Mouse (Mus musculus) CH12.LX (cell line): ENCODE measurements around the gene Gpbar1. TPM values are rescaled to one million over a fixed set of nuclear protein-coding genes. Genes with fewer than 3 reads are reported as not detected.

Experiments used
- DNase-seq: peaks from one replicate; pipeline ENCODE4 v3.0.0-alpha.2; 2013; ENCODE audit errors: extremely low read depth
- H3K27ac ChIP-seq: 2 replicates; pipeline ENCODE4 v1.5.1; 2012; ENCODE audit warnings: low read depth, mild to moderate bottlenecking, control low read depth, moderate library complexity; ENCODE audit not compliant: insufficient read depth
- H3K27me3 ChIP-seq: replicated peaks from 2 replicates; pipeline ENCODE3; 2012; ENCODE audit warnings: inconsistent platforms
- H3K36me3 ChIP-seq, 2 experiments: replicated peaks in 1 of 2; 2 replicates each; pipeline versions ENCODE3 to v1.6.1; 2012; ENCODE audit warnings: inconsistent platforms in 1 of 2, low read length in 1 of 2, mild to moderate bottlenecking in 1 of 2, mixed read lengths in 1 of 2, moderate library complexity in 1 of 2; ENCODE audit not compliant: control insufficient read depth in 1 of 2, insufficient read depth in 1 of 2
- H3K4me1 ChIP-seq, 2 experiments: 2 replicates each; pipeline ENCODE4 v1.6.1; 2012; ENCODE audit warnings: inconsistent platforms in 1 of 2, moderate library complexity in 1 of 2; ENCODE audit not compliant: insufficient read depth in 2 of 2, control insufficient read depth in 1 of 2
- H3K4me2 ChIP-seq: 2 replicates; pipeline ENCODE4 v1.6.1; 2012; ENCODE audit warnings: low read depth, mild to moderate bottlenecking, control low read depth; ENCODE audit not compliant: poor library complexity, insufficient read depth, severe bottlenecking
- H3K4me3 ChIP-seq, 3 experiments: fragments of 150-350 bp in 1 of 3; sonication (generic) in 1 of 3; replicated peaks in 1 of 3; 2 replicates each; pipeline versions ENCODE3 to v1.5.1; 2011 to 2012; ENCODE audit warnings: low read depth in 2 of 3, low read length in 2 of 3, mild to moderate bottlenecking in 2 of 3, moderate library complexity in 2 of 3, control low read depth in 1 of 3, improper control_type of control experiment in 1 of 3, inconsistent platforms in 1 of 3, mixed read lengths in 1 of 3; ENCODE audit not compliant: poor library complexity in 1 of 3
- H3K79me2 ChIP-seq: replicated peaks from 2 replicates; pipeline ENCODE4 v1.6.1; 2012; ENCODE audit warnings: mild to moderate bottlenecking, moderate library complexity; ENCODE audit not compliant: control insufficient read depth, poor library complexity, insufficient read depth, severe bottlenecking; ENCODE audit errors: extremely low read depth
- H3K9ac ChIP-seq: 2 replicates; pipeline ENCODE4 v1.6.1; 2012; ENCODE audit warnings: low read depth, mild to moderate bottlenecking, control low read depth, moderate library complexity; ENCODE audit not compliant: insufficient read depth
- H3K9me3 ChIP-seq: replicated peaks from 2 replicates; pipeline ENCODE3; 2012; ENCODE audit warnings: low read length, inconsistent platforms, mixed read lengths
- BHLHE40 ChIP-seq: IDR thresholded peaks from 2 replicates; pipeline ENCODE4 v1.6.1; 2011; ENCODE audit warnings: mild to moderate bottlenecking, low read depth, low read length, improper control_type of control experiment
- CHD1 ChIP-seq: IDR thresholded peaks from 2 replicates; pipeline ENCODE4 v1.6.1; 2012; ENCODE audit warnings: low read depth, low read length, improper control_type of control experiment, inconsistent platforms
- EP300 ChIP-seq: IDR thresholded peaks from 2 replicates; pipeline ENCODE4 v1.6.1; 2011; ENCODE audit warnings: low read length, improper control_type of control experiment
- HCFC1 ChIP-seq: IDR thresholded peaks from 2 replicates; pipeline ENCODE4 v1.6.1; 2012; ENCODE audit warnings: low read depth, mild to moderate bottlenecking, inconsistent platforms, low read length, improper control_type of control experiment
- IRF4 ChIP-seq: IDR thresholded peaks from 2 replicates; pipeline ENCODE4 v1.6.1; 2014; ENCODE audit warnings: low read depth, mild to moderate bottlenecking, inconsistent platforms, low read length, improper control_type of control experiment
- PAX5 ChIP-seq: IDR thresholded peaks from 2 replicates; pipeline ENCODE4 v1.6.1; 2012; ENCODE audit warnings: low read length, inconsistent platforms, mixed read lengths
- TCF12 ChIP-seq: IDR thresholded peaks from 2 replicates; pipeline ENCODE4 v1.6.1; 2014; ENCODE audit warnings: low read depth, mild to moderate bottlenecking, inconsistent platforms, low read length, improper control_type of control experiment
- USF2 ChIP-seq: conservative IDR thresholded peaks from 2 replicates; pipeline ENCODE4 v1.6.1; 2011; ENCODE audit warnings: low read depth, low read length, improper control_type of control experiment
- ZKSCAN1 ChIP-seq: IDR thresholded peaks from 2 replicates; pipeline ENCODE4 v1.6.1; 2012; ENCODE audit warnings: low read depth, inconsistent platforms, low read length, improper control_type of control experiment, borderline replicate concordance
- ZMIZ1 ChIP-seq: IDR thresholded peaks from 2 replicates; pipeline ENCODE4 v1.6.1; 2012; ENCODE audit warnings: low read depth, mild to moderate bottlenecking, inconsistent platforms, low read length, improper control_type of control experiment
- dilution Hi-C: fragments of 300-500 bp; cut with MboI; formaldehyde crosslinking; loops from 2 replicates; pipeline ENCODE4 v1.14.3; 2020; ENCODE audit warnings: low sequenced_read_pairs; ENCODE audit not compliant: extremely low pct_unique_long_range_greater_than_20kb, extremely low pct_ligation_motif_present
- in situ Hi-C: fragments of 300-500 bp; cut with MboI; formaldehyde crosslinking; loops from 3 replicates; pipeline ENCODE4 v1.14.3; 2019; ENCODE audit warnings: low sequenced_read_pairs, low pct_ligation_motif_present, low pct_unique_long_range_greater_than_20kb, mixed read lengths
- polyA plus RNA-seq: library from polyadenylated mRNA; unstranded; fragments of >175 nt; gene quantifications from 2 replicates; pipeline ENCODE4 v1.2.1, GENCODE M21; 2012; ENCODE audit warnings: low read depth; ENCODE audit not compliant: insufficient read length
- total RNA-seq, 2 experiments: library from RNA; depleted of rRNA; stranded (reverse); fragments of 300-350 nt in 1 of 2; fragments of >200 nt in 1 of 2; gene quantifications; 2 replicates each; pipeline ENCODE4 v1.2.3; 2012 to 2014

Gene Gpbar1
- total and polyA plus RNA-seq, 3 experiments, result not detected

GRCm38 (mm10) chr1:74248799-74249198, 29.6 kb upstream of the Gpbar1 start (continued):
- TF ChIP-seq HCFC1 (peak; percentile 68), ZMIZ1 (no peak), ZKSCAN1 (no peak), USF2 (no peak), PAX5 (no peak), IRF4 (peak; percentile 92)

DNA sequence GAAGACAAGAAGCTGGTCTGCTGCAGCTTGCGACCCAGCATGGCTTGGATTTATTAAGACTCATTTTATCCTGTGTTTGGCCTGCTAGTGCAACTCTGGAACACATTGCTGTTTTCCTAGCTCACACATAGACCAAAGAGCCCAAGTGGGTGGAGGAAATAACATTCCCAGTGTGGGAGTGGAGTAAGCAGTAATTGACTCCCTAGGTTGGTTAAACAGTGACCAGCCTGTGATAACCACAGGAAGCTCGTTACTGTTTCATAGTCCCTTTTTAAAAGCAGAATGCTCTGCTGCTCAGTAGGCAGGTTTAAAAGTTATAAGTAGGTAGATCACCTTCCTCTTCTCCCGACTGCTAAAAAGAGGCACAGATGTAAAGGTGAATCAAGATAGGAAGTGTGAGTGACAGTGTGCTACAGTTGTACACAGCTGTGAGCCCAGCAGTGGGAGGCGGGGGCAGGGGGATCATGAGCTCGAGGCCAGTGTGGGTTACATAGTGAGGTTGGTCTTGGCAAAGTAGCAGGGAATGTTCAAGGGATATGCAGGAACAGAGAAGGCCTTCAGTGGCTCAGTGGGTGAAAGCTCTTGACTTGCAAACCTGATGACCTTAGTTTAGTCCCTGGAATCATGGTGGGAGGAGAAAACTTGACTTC, 28.9 kb upstream of the Gpbar1 start:
- dilution Hi-C loops (no loop called here), in situ Hi-C loops (no loop called here)
- DNase-seq, result no peak
- Histone ChIP-seq H3K36me3 (peaks cover 41 to 70% of the 10 kb centered on the region in 2 experiments), H3K27me3 (no peaks in the 10 kb centered on the region), H3K9me3 (no peaks in the 10 kb centered on the region), H3K27ac (peak overlapping the region; percentile 86), H3K4me3 (no peak overlapping the region), H3K4me1 (peaks cover 15 to 60% of the 10 kb centered on the region in 2 experiments), H3K79me2 (peaks cover 51% of the 10 kb centered on the region), H3K4me2 (peak overlapping the region; percentile 84), H3K9ac (peak overlapping the region; percentile 72)
- TF ChIP-seq BHLHE40 (peak; percentile 12; the same call in 1 of the 2 replicates), CHD1 (no peak; the same call in 1 of the 2 replicates)

GRCm38 (mm10) chr1:74250096-74250495, 28.3 kb upstream of the Gpbar1 start:
- Histone ChIP-seq H3K4me3 (no peak overlapping the region), H3K27me3 (no peaks in the 10 kb centered on the region), H3K9ac (no peak overlapping the region; the same call in 1 of the 2 replicates), H3K79me2 (peaks cover 47% of the 10 kb centered on the region), H3K4me2 (no peak overlapping the region), H3K4me1 (peaks cover 14 to 54% of the 10 kb centered on the region in 2 experiments), H3K27ac (peak overlapping the region; percentile 46), H3K36me3 (peaks cover 45 to 76% of the 10 kb centered on the region in 2 experiments), H3K9me3 (no peaks in the 10 kb centered on the region)
- no peak for DNase-seq
- dilution Hi-C loops (no loop called here), in situ Hi-C loops (no loop called here)
- 0 out of 2 replicates have a peak, but pooled peaks have one; percentile 23 for TF ChIP-seq TCF12
- TF ChIP-seq IRF4, result 0 out of 2 replicates have a peak, but pooled peaks have one; percentile 28
- TF ChIP-seq EP300, result 0 out of 2 replicates have a peak, but pooled peaks have one; percentile 20
- TF ChIP-seq ZMIZ1, result no peak
